Mouse (Mus musculus): ENCODE measurements around the gene Hmgb3.

- TF ChIP-seq POLR2A (IDR thresholded peaks at IDR 0.05; ENCODE audit: insufficient read length, low read depth) (no peak), USF1 (IDR thresholded peaks at IDR 0.05; ENCODE audit: low read depth) (no peak), MYOG (IDR thresholded peaks at IDR 0.05; ENCODE audit: control insufficient read depth in 1 of 3, insufficient read depth in 1 of 3, insufficient read length in 2 of 3, low read depth in 2 of 3) (no peak)
These were observed 27.1 kb upstream of the Hmgb3 start for GRCm38 (mm10) chrX:71528646-71529045.
